ENCODE assay signal across 22 mouse cellular contexts in genomic region chr3:147249466-147249865, GRCm38 (mm10).
A peak's percentile ranks its signal among the peaks of the same experiment; 100 is the strongest.
DNase-seq lines count a peak whose midpoint lies in the region; ATAC-seq lines count a peak whose summit lies in the region.
"Had no signal": no experiment of that assay in that cellular context is flagged by ENCODE, and none has a peak within 500 bp of the region (broad histone marks: within the 10 kb centered on the region; RNA-seq: fewer than 3 reads in every experiment).

No protein-coding gene starts in this region.

- DNase-seq in 3134 (ENCODE audit: extremely low read depth, insufficient read length, low spot score) = peak; percentile 13
- DNase-seq in 3T3-L1 (ENCODE audit: low read depth, low spot score) = peak; percentile 74
- DNase-seq in NIH3T3 (ENCODE audit: low read depth) = peak; percentile 51
- no peak for DNase-seq in cerebellum, postnatal 4 days (ENCODE audit: low spot score in 2 of 2)
- no peak for DNase-seq in layer of hippocampus, adult 9-10 months (ENCODE audit: low spot score)
- DNase-seq: adrenal gland, adult 2 months; adrenal gland, adult 8-10 months; adrenal gland, postnatal 10 days; adrenal gland, postnatal 14 days; adrenal gland, postnatal 25 days; adrenal gland, postnatal 36 days; B cell, adult 2 months; cerebellum, adult 11 months; cerebellum, adult 11-12 months; cerebellum, adult 18-20 months; cerebellum, adult 2 months; cerebellum, adult 8-10 months; cerebellum, adult 9-10 months had no signal

- ATAC-seq in megakaryocyte, adult 5-6 weeks (ENCODE audit: poor library complexity, severe bottlenecking) = no peak
- ATAC-seq: activated CD4-positive, CD25-positive, alpha-beta regulatory T cell, adult 4 months; CD4-positive, CD25-positive, alpha-beta regulatory T cell, adult 4 months; Patski had no signal

Comparison
In these comparisons a context has a peak if more than half of its experiments do, and no peak if none do; other contexts are left out.
1. DNase-seq: peak in 3134 (single experiment), 3T3-L1 (single experiment) and NIH3T3 (single experiment); none in cerebellum, postnatal 4 days (0 of 2) and layer of hippocampus, adult 9-10 months (single experiment).